Mouse (Mus musculus): ENCODE data around the gene Tbc1d10b. TPM values are rescaled to one million over a fixed set of nuclear protein-coding genes. Genes with fewer than 3 reads are reported as not detected.
A peak's percentile ranks its signal among the peaks of the same experiment; 100 is the strongest.

Gene Tbc1d10b
- total and polyA plus RNA-seq, 3 experiments = 18.2 to 28.0 (median 25.6) TPM

- no peaks in the 10 kb centered on the region for H3K27me3 ChIP-seq (replicated peaks)
- peaks cover 3% of the 10 kb centered on the region for H3K9me3 ChIP-seq (replicated peaks; ENCODE audit: low read length)
- in situ Hi-C loops (cut with MboI; ENCODE audit: low pct_ligation_motif_present, low pct_unique_long_range_greater_than_20kb, low sequenced_read_pairs) = no loop called here
- H3K9ac ChIP-seq (ENCODE audit: insufficient read depth, low read depth) = peak overlapping the region; percentile 99
- H3K4me3 ChIP-seq (replicated peaks in 1 of 3; ENCODE audit: low read depth in 2 of 3, low read length in 2 of 3, poor library complexity in 1 of 3) = peak overlapping the region; percentile 76 to 90 (median 82)
- no peak for DNase-seq (ENCODE audit: extremely low read depth)
- H3K36me3 ChIP-seq (replicated peaks in 1 of 2; ENCODE audit: control insufficient read depth in 1 of 2, insufficient read depth in 1 of 2, low read length in 1 of 2) = peaks cover 23 to 41% of the 10 kb centered on the region in 2 experiments
- peak overlapping the region; percentile 68 for H3K27ac ChIP-seq (ENCODE audit: insufficient read depth, low read depth)
- dilution Hi-C loops (cut with MboI; ENCODE audit: extremely low pct_ligation_motif_present, extremely low pct_unique_long_range_greater_than_20kb, low sequenced_read_pairs) = no loop called here
- H3K4me1 ChIP-seq (ENCODE audit: control insufficient read depth in 1 of 2, insufficient read depth in 2 of 2) = peaks cover 14 to 40% of the 10 kb centered on the region in 2 experiments
- TF ChIP-seq MEF2A (IDR thresholded peaks at IDR 0.05; ENCODE audit: borderline replicate concordance, low read depth, low read length) (no peak), MAFK (IDR thresholded peaks at IDR 0.05; ENCODE audit: insufficient replicate concordance, low read length) (no peak), MAX (IDR thresholded peaks at IDR 0.05; ENCODE audit: low read length) (no peak), JUND (conservative IDR thresholded peaks at IDR 0.05; ENCODE audit: low read depth, low read length) (no peak), CTCF (conservative IDR thresholded peaks at IDR 0.05 in 1 of 2, IDR thresholded peaks at IDR 0.05 in 1 of 2; ENCODE audit: low read depth in 2 of 2, low read length in 2 of 2) (no peak), IRF4 (IDR thresholded peaks at IDR 0.05; ENCODE audit: low read depth, low read length) (no peak), MYC (IDR thresholded peaks at IDR 0.05; ENCODE audit: low read depth, low read length) (no peak), SMC3 (IDR thresholded peaks at IDR 0.05; ENCODE audit: low read depth, low read length) (no peak), TBP (conservative IDR thresholded peaks at IDR 0.05; ENCODE audit: low read depth, low read length) (no peak), CHD2 (IDR thresholded peaks at IDR 0.05; ENCODE audit: low read length) (no peak), ELF1 (IDR thresholded peaks at IDR 0.05; ENCODE audit: low read depth, low read length) (no peak), GABPA (IDR thresholded peaks at IDR 0.05; ENCODE audit: insufficient replicate concordance, low read depth, low read length) (no peak), MXI1 (IDR thresholded peaks at IDR 0.05; ENCODE audit: low read depth, low read length) (no peak)
- H3K79me2 ChIP-seq (replicated peaks; ENCODE audit: control insufficient read depth, extremely low read depth, insufficient read depth, poor library complexity, severe bottlenecking) = peaks cover 4% of the 10 kb centered on the region
- H3K4me2 ChIP-seq (ENCODE audit: insufficient read depth, low read depth, poor library complexity, severe bottlenecking) = peak overlapping the region; percentile 53
These were observed 36.6 kb upstream of the Tbc1d10b start for GRCm38 (mm10) chr7:127244658-127245510.

GRCm38 (mm10) chr7:127243870-127244657, 35.8 kb upstream of the Tbc1d10b start, which contains the start of gene Zfp771:
Gene Zfp771 (plus strand): TSS chr7:127244274.
- dilution Hi-C loops (cut with MboI; ENCODE audit: extremely low pct_ligation_motif_present, extremely low pct_unique_long_range_greater_than_20kb, low sequenced_read_pairs) (no loop called here), in situ Hi-C loops (cut with MboI; ENCODE audit: low pct_ligation_motif_present, low pct_unique_long_range_greater_than_20kb, low sequenced_read_pairs) (no loop called here)
- H3K27ac ChIP-seq (ENCODE audit: insufficient read depth, low read depth) = peak within 1 kb of the TSS; percentile 88
- peak; percentile 96 for DNase-seq (ENCODE audit: extremely low read depth)
- peaks cover 16 to 33% of the 10 kb centered on the region in 2 experiments for H3K36me3 ChIP-seq (replicated peaks in 1 of 2; ENCODE audit: control insufficient read depth in 1 of 2, insufficient read depth in 1 of 2, low read length in 1 of 2)
- H3K9ac ChIP-seq (ENCODE audit: insufficient read depth, low read depth) = peak within 1 kb of the TSS; percentile 99
- peaks cover 3% of the 10 kb centered on the region for H3K9me3 ChIP-seq (replicated peaks; ENCODE audit: low read length)
- H3K4me2 ChIP-seq (ENCODE audit: insufficient read depth, low read depth, poor library complexity, severe bottlenecking) = peak within 1 kb of the TSS; percentile 64
- peaks cover 4% of the 10 kb centered on the region for H3K79me2 ChIP-seq (replicated peaks; ENCODE audit: control insufficient read depth, extremely low read depth, insufficient read depth, poor library complexity, severe bottlenecking)
- no peaks in the 10 kb centered on the region for H3K27me3 ChIP-seq (replicated peaks)
- H3K4me1 ChIP-seq (ENCODE audit: control insufficient read depth in 1 of 2, insufficient read depth in 2 of 2) = peaks cover 14 to 42% of the 10 kb centered on the region in 2 experiments
- peak within 1 kb of the TSS; percentile 76 to 90 (median 82) for H3K4me3 ChIP-seq (replicated peaks in 1 of 3; ENCODE audit: low read depth in 2 of 3, low read length in 2 of 3, poor library complexity in 1 of 3)
- TF ChIP-seq UBTF (IDR thresholded peaks at IDR 0.05; ENCODE audit: low read depth, low read length) = peak; percentile 99
- peak; percentile 94 for TF ChIP-seq NELFE (IDR thresholded peaks at IDR 0.05; ENCODE audit: low read depth, low read length)
- TF ChIP-seq SIN3A (IDR thresholded peaks at IDR 0.05; ENCODE audit: low read length) = peak; percentile 66; the same call in 1 of the 2 replicates
- no peak for TF ChIP-seq NRF1 (IDR thresholded peaks at IDR 0.05; ENCODE audit: low read depth, low read length)
- TF ChIP-seq HCFC1 (IDR thresholded peaks at IDR 0.05; ENCODE audit: low read depth, low read length) = peak; percentile 59
- no peak; the same call in 1 of the 2 replicates for TF ChIP-seq EP300 (IDR thresholded peaks at IDR 0.05; ENCODE audit: low read length)
- TF ChIP-seq BHLHE40 (IDR thresholded peaks at IDR 0.05; ENCODE audit: low read depth, low read length) = peak; percentile 16
- peak; percentile 82 for TF ChIP-seq ZMIZ1 (IDR thresholded peaks at IDR 0.05; ENCODE audit: low read depth, low read length)
- TF ChIP-seq PAX5 (IDR thresholded peaks at IDR 0.05; ENCODE audit: low read length) = no peak
- TF ChIP-seq USF2 (conservative IDR thresholded peaks at IDR 0.05; ENCODE audit: low read depth, low read length) = no peak
- peak; percentile 42 for TF ChIP-seq IRF4 (IDR thresholded peaks at IDR 0.05; ENCODE audit: low read depth, low read length)
- TF ChIP-seq E2F4 (IDR thresholded peaks at IDR 0.05; ENCODE audit: insufficient replicate concordance, low read depth, low read length) = no peak
- peak; percentile 48 for TF ChIP-seq MAX (IDR thresholded peaks at IDR 0.05; ENCODE audit: low read length)
- TF ChIP-seq MAFK (IDR thresholded peaks at IDR 0.05; ENCODE audit: insufficient replicate concordance, low read length) = no peak
- peak; percentile 57; the same call in 1 of the 2 replicates for TF ChIP-seq ELF1 (IDR thresholded peaks at IDR 0.05; ENCODE audit: low read depth, low read length)
- TF ChIP-seq ETS1 (conservative IDR thresholded peaks at IDR 0.05; ENCODE audit: low read depth, low read length) = no peak
- no peak for TF ChIP-seq RCOR1 (conservative IDR thresholded peaks at IDR 0.05; ENCODE audit: low read depth, low read length)
- TF ChIP-seq POLR2AphosphoS2 (IDR thresholded peaks at IDR 0.05; ENCODE audit: low read depth, low read length) = peak; percentile 62; the same call in 1 of the 2 replicates
- no peak for TF ChIP-seq ZKSCAN1 (IDR thresholded peaks at IDR 0.05; ENCODE audit: borderline replicate concordance, low read depth, low read length)
- TF ChIP-seq JUND (conservative IDR thresholded peaks at IDR 0.05; ENCODE audit: low read depth, low read length) = no peak
- TF ChIP-seq POLR2A (IDR thresholded peaks at IDR 0.05; ENCODE audit: low read depth, low read length) = peak; percentile 98
